Mouse (Mus musculus): ENCODE results near the gene Hexb.

Hexb gene

GRCm38 (mm10) chr13:97224341-97224982 is 26.3 kb upstream of the Hexb start:
- DNase-seq (ENCODE audit: low read depth, low spot score) = no peak

- DNase-seq (ENCODE audit: low read depth, low spot score) = no peak
Measured at GRCm38 (mm10) chr13:97223856-97224255, 25.7 kb upstream of the Hexb start.

- no peak for DNase-seq (ENCODE audit: low read depth, low spot score)
Measured at GRCm38 (mm10) chr13:97220022-97220421, 21.9 kb upstream of the Hexb start.

- DNase-seq (ENCODE audit: low read depth, low spot score) = no peak
Measured at GRCm38 (mm10) chr13:97216196-97216595, 18.0 kb upstream of the Hexb start.

- DNase-seq (ENCODE audit: low read depth, low spot score) = no peak
Measured at GRCm38 (mm10) chr13:97215563-97215962, 17.4 kb upstream of the Hexb start.

- DNase-seq (ENCODE audit: low read depth, low spot score) = no peak
Measured at GRCm38 (mm10) chr13:97214583-97215268, 16.6 kb upstream of the Hexb start.

GRCm38 (mm10) chr13:97208500-97209010 is 10.4 kb upstream of the Hexb start:
- DNase-seq (ENCODE audit: low read depth, low spot score) = no peak

GRCm38 (mm10) chr13:97208112-97208478 is 9.9 kb upstream of the Hexb start:
- no peak for DNase-seq (ENCODE audit: low read depth, low spot score)

- DNase-seq (ENCODE audit: low read depth, low spot score) = no peak
Measured at GRCm38 (mm10) chr13:97207472-97208111, 9.4 kb upstream of the Hexb start.

- DNase-seq (ENCODE audit: low read depth, low spot score) = no peak
Measured at GRCm38 (mm10) chr13:97206046-97206445, 7.9 kb upstream of the Hexb start.

GRCm38 (mm10) chr13:97205052-97205701 is 7.0 kb upstream of the Hexb start:
- DNase-seq (ENCODE audit: low read depth, low spot score) = peak; percentile 90

- no peak for DNase-seq (ENCODE audit: low read depth, low spot score)
Measured at GRCm38 (mm10) chr13:97201896-97202295, 3.7 kb upstream of the Hexb start.

- no peak for DNase-seq (ENCODE audit: low read depth, low spot score)
Measured at GRCm38 (mm10) chr13:97201076-97201475, 2.9 kb upstream of the Hexb start.

GRCm38 (mm10) chr13:97199123-97199522 is 966 bp upstream of the Hexb start:
- no peak for DNase-seq (ENCODE audit: low read depth, low spot score)

GRCm38 (mm10) chr13:97196925-97197218 is 1.3 kb downstream of the Hexb start:
- DNase-seq (ENCODE audit: low read depth, low spot score) = no peak

GRCm38 (mm10) chr13:97196186-97196924 is 1.8 kb downstream of the Hexb start:
- DNase-seq (ENCODE audit: low read depth, low spot score) = no peak

- peak; percentile 52 for DNase-seq (ENCODE audit: low read depth, low spot score)
Measured at GRCm38 (mm10) chr13:97193420-97193819, 4.7 kb downstream of the Hexb start.

GRCm38 (mm10) chr13:97192649-97193048 is 5.5 kb downstream of the Hexb start:
- peak; percentile 30 for DNase-seq (ENCODE audit: low read depth, low spot score)

GRCm38 (mm10) chr13:97187693-97188092 is 10.5 kb downstream of the Hexb start:
- DNase-seq (ENCODE audit: low read depth, low spot score) = no peak

GRCm38 (mm10) chr13:97186346-97186745 is 11.8 kb downstream of the Hexb start:
- no peak for DNase-seq (ENCODE audit: low read depth, low spot score)

- DNase-seq (ENCODE audit: low read depth, low spot score) = no peak
Measured at GRCm38 (mm10) chr13:97184656-97185055, 13.5 kb downstream of the Hexb start.

GRCm38 (mm10) chr13:97184168-97184567 is 14.0 kb downstream of the Hexb start:
- DNase-seq (ENCODE audit: low read depth, low spot score) = no peak

Measured in 3T3-L1 (cell line).